Mouse (Mus musculus) forebrain, embryonic 12.5 days (tissue): ENCODE data around the gene Gm20521. TPM values are rescaled to one million over a fixed set of nuclear protein-coding genes. Genes with fewer than 3 reads are reported as not detected.

Experiments used
- ATAC-seq: fragments of 200-750 bp; cut with Nextera tagmentation; 2 replicates; pipeline ENCODE4 v1.8.0; 2017; ENCODE audit warnings: moderate TSS enrichment; ENCODE audit not compliant: low FRiP score
- H3K27ac ChIP-seq: fragments of 300-500 bp; sonication (generic); 2 replicates; pipeline ENCODE4 v1.5.1; 2016; ENCODE audit warnings: mild to moderate bottlenecking
- H3K27me3 ChIP-seq: fragments of 300-500 bp; sonication (generic); 2 replicates; pipeline ENCODE4 v1.6.1; 2016; ENCODE audit warnings: mild to moderate bottlenecking
- H3K36me3 ChIP-seq: fragments of 300-500 bp; sonication (generic); replicated peaks from 2 replicates; pipeline ENCODE4 v1.6.1; 2016; ENCODE audit warnings: mild to moderate bottlenecking
- H3K4me1 ChIP-seq: fragments of 300-500 bp; sonication (generic); 2 replicates; pipeline ENCODE4 v1.6.1; 2016
- H3K4me2 ChIP-seq: fragments of 300-500 bp; sonication (generic); 2 replicates; pipeline ENCODE4 v1.6.1; 2016; ENCODE audit warnings: mild to moderate bottlenecking, moderate library complexity
- H3K4me3 ChIP-seq: fragments of 300-500 bp; sonication (generic); replicated peaks from 2 replicates; pipeline ENCODE4 v1.5.1; 2016; ENCODE audit warnings: mild to moderate bottlenecking
- H3K9ac ChIP-seq: fragments of 300-500 bp; sonication (generic); 2 replicates; pipeline ENCODE4 v1.6.1; 2016; ENCODE audit warnings: mild to moderate bottlenecking
- H3K9me3 ChIP-seq: fragments of 300-500 bp; sonication (generic); 2 replicates; pipeline ENCODE4 v1.6.1; 2016
- WGBS: fragments of 180-500 bp; shearing (Covaris S2); methylation state at CpG from one replicate; pipeline ENCODE4 v1.1.7; 2016; 5-methylcytosine and 5-hydroxymethylcytosine counted together
- polyA plus RNA-seq: library from polyadenylated mRNA; unstranded; fragments of >200 nt; fragmentation: Nextera tagmentation; extraction: Ambion mirVana; gene quantifications from 2 replicates; pipeline ENCODE4 v1.2.1, GENCODE M21; 2016

The Gm20521 gene
- polyA plus RNA-seq, 1 experiment from 2014 or later: not detected

DNA sequence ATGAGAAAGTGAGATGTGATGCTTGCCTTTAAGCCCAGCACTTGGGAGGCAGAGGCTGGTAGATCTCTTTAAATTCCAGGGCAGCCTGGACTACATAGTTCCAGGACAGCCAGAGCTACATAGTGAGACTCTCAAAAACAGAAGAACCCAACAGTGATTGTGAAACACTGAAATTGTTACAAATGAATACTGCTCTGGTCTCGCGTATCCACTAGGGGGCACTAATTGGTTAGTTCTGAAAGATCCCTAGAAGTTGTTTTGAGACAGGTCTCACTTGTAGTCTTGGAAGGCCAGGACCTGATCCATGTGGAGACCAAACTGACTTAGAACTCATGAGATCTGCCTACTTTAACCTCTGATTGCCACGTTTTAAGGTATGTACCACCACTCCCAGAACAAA lies 17.1 kb downstream of the Gm20521 start:
- H3K36me3 ChIP-seq: peaks cover 39% of the 10 kb centered on the region
- ATAC-seq: peak; percentile 50; the same call in 1 of the 2 replicates
- WGBS: 0% methylated on average over 3 of the region's 3 CpGs

DNA sequence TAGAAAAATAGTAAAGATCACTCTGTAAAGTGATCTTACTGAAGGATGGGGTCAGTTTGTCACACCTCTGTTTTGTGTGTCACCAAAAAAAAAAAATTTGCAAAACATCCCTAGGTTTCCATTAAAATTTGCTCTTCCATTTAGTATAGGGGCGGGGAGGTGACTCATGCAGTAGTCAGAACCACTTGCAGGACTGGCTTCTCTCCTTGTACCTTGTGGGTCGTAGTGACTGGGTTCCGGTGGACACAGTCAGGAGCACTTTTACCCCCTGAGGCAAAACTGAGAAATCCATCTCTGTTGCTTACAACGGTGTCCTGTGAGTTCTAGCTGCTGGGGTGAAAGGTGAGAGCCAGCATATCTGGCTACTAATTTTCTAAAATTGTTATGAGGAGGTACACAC lies 20.4 kb downstream of the Gm20521 start:
- peaks cover 40% of the 10 kb centered on the region for H3K36me3 ChIP-seq
- no peak overlapping the region for H3K4me3 ChIP-seq
- ATAC-seq: no peak
- H3K27ac ChIP-seq: no peak overlapping the region
- H3K9me3 ChIP-seq: no peaks in the 10 kb centered on the region
- H3K27me3 ChIP-seq: no peaks in the 10 kb centered on the region
- no peaks in the 10 kb centered on the region for H3K4me1 ChIP-seq
- WGBS: 98% methylated on average over 4 of the region's 4 CpGs
- no peak overlapping the region for H3K4me2 ChIP-seq
- H3K9ac ChIP-seq: no peak overlapping the region

More for the DNA sequence above, 17.1 kb downstream of the Gm20521 start:
- peaks cover 15% of the 10 kb centered on the region for H3K4me1 ChIP-seq
- H3K27me3 ChIP-seq: no peaks in the 10 kb centered on the region
- H3K9me3 ChIP-seq: no peaks in the 10 kb centered on the region
- peak overlapping the region; percentile 6; the same call in 1 of the 2 replicates for H3K27ac ChIP-seq
- no peak overlapping the region for H3K9ac ChIP-seq
- no peak overlapping the region for H3K4me3 ChIP-seq
- no peak overlapping the region for H3K4me2 ChIP-seq

- peaks cover 22% of the 10 kb centered on the region for H3K4me1 ChIP-seq
- H3K4me2 ChIP-seq: no peak overlapping the region
- no peak overlapping the region for H3K27ac ChIP-seq
- peaks cover 48% of the 10 kb centered on the region for H3K36me3 ChIP-seq
- no peaks in the 10 kb centered on the region for H3K9me3 ChIP-seq
- WGBS: 92% methylated on average over 7 of the region's 7 CpGs
- H3K9ac ChIP-seq: no peak overlapping the region
- no peak for ATAC-seq
- H3K27me3 ChIP-seq: no peaks in the 10 kb centered on the region
- no peak overlapping the region for H3K4me3 ChIP-seq
Measured at GRCm38 (mm10) chr14:54908682-54909081, 25.4 kb downstream of the Gm20521 start.

DNA sequence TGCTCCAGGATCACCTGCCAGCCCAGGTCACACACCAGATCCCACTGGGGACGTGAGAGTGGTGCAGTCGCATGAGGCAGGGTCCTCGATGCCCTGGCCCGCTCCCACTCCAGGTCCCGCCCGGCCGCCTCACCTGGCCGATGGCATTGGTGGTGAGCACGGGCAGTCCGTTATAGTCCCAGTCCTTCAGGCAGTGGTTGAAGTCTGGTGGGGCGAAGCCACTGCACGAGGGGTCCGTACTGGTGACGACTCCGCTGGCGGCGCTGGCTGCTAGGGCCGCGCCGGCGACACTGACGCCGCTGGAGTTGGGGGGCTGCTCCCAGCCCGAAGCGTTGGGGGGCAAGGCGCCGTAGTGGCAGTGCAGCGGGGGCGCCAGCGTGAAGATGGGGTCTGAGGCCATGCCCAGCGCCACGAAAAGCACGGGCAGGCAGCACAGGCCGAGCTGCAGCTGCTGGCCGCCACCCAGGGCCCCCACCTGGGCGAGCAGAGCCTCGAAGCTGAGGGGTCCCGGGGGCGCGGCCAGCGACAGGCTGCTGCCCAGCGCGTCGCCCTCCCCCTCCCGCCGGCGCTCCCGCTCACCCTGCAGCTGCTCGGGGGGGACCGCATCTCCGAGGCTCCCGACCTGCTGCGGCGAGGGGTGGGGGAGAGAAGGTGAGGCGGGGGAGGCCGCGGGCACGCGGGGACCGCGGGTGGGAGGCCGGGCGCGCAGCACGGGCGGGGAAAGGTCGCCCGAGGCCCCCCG lies 29.0 kb downstream of the Gm20521 start:
- H3K27me3 ChIP-seq: no peaks in the 10 kb centered on the region
- peak overlapping the region; percentile 98 for H3K4me2 ChIP-seq
- H3K36me3 ChIP-seq: peaks cover 46% of the 10 kb centered on the region
- peak overlapping the region; percentile 97 for H3K4me3 ChIP-seq
- ATAC-seq: peak; percentile 69
- no peaks in the 10 kb centered on the region for H3K9me3 ChIP-seq
- peak overlapping the region; percentile 98 for H3K9ac ChIP-seq
- H3K4me1 ChIP-seq: peaks cover 24% of the 10 kb centered on the region
- H3K27ac ChIP-seq: peak overlapping the region; percentile 89
- WGBS: 2% methylated on average over 55 of the region's 69 CpGs

GRCm38 (mm10) chr14:54912886-54913285 lies 29.6 kb downstream of the Gm20521 start, which contains the start of gene Slc22a17:
Gene Slc22a17, minus strand, starts transcription at chr14:54913132.
- H3K9ac ChIP-seq: peak within 1 kb of the TSS; percentile 98
- H3K4me2 ChIP-seq: peak within 1 kb of the TSS; percentile 98
- H3K36me3 ChIP-seq: peaks cover 46% of the 10 kb centered on the region
- H3K4me1 ChIP-seq: peaks cover 24% of the 10 kb centered on the region
- WGBS: 0% methylated on average over 28 of the region's 28 CpGs
- peak within 1 kb of the TSS; percentile 97 for H3K4me3 ChIP-seq
- peak within 1 kb of the TSS; percentile 89 for H3K27ac ChIP-seq
- no peaks in the 10 kb centered on the region for H3K27me3 ChIP-seq
- no peaks in the 10 kb centered on the region for H3K9me3 ChIP-seq
- peak; percentile 95 for ATAC-seq

DNA sequence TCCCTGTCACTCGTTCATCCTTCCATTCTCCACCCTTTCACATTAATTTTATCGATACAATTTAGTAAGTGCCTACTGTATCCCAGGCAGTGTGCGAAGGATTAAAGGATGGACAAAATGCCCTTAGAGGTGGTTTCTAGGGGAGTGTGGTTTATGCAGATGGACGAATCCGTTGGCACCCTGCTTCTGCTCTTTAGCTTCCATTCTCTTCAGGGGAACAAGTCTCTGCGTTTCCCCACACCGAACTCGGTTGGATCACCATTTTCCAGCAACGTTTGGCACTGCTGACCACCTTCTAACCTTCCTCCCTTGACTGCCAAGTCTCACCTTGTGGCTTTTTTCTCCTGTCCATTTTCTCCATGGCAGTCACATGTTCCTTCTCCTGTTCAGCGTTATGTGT lies 30.1 kb downstream of the Gm20521 start:
- peak; percentile 43 for ATAC-seq
- peaks cover 44% of the 10 kb centered on the region for H3K36me3 ChIP-seq
- H3K4me2 ChIP-seq: peak overlapping the region; percentile 98
- H3K4me1 ChIP-seq: peaks cover 24% of the 10 kb centered on the region
- H3K9me3 ChIP-seq: no peaks in the 10 kb centered on the region
- H3K27me3 ChIP-seq: no peaks in the 10 kb centered on the region
- H3K4me3 ChIP-seq: peak overlapping the region; percentile 97
- 19% methylated on average over 10 of the region's 10 CpGs for WGBS
- peak overlapping the region; percentile 89; the same call in 1 of the 2 replicates for H3K27ac ChIP-seq
- peak overlapping the region; percentile 98 for H3K9ac ChIP-seq

DNA sequence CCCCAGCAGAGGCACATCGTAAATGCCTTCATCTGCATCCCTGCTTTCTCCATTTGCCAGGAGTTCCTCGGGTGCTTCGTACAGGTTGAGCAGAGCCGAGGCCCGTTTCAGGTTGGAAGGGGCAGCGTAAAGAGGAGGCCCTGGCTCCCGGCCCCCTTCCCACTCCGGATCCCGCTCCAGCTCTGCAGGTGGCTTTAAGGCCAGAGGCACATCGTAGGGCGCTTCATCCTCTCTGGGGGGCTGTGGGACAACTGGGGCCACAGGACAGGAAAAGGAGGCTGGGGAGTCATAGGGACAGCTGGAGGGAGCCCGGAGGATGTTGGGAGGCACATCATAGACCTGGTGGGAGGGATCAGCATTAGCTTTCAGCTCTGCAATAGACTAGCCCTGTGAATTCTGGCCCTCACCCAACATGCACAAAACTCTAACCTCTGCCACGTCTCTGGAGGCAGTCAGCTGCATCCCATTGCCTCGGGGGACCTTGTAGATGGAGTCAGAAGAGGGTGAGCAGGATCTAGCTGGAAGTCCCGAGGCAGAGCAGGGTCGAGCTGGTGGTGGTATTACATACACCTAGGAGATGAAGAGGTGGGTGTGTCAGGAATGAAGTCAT lies 36.9 kb downstream of the Gm20521 start:
- Histone ChIP-seq H3K4me2 (no peak overlapping the region), H3K9ac (no peak overlapping the region), H3K9me3 (peaks cover 17% of the 10 kb centered on the region), H3K4me3 (no peak overlapping the region), H3K36me3 (peaks cover 72% of the 10 kb centered on the region), H3K27ac (no peak overlapping the region), H3K4me1 (peaks cover 18% of the 10 kb centered on the region), H3K27me3 (no peaks in the 10 kb centered on the region)
- WGBS: 96% methylated on average over 16 of the region's 16 CpGs
- ATAC-seq: no peak

DNA sequence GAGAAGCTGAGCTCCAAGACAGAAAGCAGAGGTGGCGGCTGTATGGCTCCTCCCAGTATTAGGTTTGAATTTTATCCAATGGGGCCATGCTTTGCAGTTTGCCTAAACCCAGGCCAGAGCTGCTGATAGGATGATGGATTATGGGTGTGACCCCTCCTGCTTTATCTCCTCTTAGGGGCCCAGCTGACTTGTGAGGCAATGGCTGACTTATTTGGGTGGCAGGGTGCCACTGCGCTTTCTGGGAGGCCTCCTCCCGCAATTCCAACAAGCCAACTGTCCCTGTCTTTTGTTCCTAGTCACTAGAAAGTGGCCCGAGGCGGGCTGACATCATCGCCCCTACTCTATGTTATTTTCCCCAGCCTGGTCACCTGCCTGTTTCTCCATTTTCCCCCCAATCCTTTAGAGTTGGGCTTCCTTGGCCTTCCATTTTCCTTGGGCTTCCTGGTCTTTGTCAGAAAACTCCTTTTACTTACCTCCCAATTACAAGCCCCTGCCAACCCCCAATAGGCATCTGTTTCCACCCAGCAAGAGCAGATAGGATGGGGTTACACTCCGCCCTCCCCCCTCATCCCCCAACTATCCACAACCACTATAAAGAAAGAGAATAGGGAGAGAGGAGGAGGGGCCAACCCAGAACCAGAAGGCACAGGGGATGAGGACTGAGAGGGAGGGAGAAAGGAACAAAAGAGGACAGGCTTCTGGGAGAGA lies 41.6 kb downstream of the Gm20521 start:
- Histone ChIP-seq H3K27me3 (no peaks in the 10 kb centered on the region), H3K4me2 (peak overlapping the region; percentile 81), H3K36me3 (peaks cover 31% of the 10 kb centered on the region), H3K9ac (peak overlapping the region; percentile 85), H3K4me3 (peak overlapping the region; percentile 52), H3K9me3 (peaks cover 17% of the 10 kb centered on the region), H3K27ac (peak overlapping the region; percentile 98), H3K4me1 (peaks cover 39% of the 10 kb centered on the region)
- ATAC-seq: peak; percentile 75
- 3% methylated on average over 7 of the region's 7 CpGs for WGBS

GRCm38 (mm10) chr14:54925349-54926342 lies 42.4 kb downstream of the Gm20521 start, which contains the start of gene Efs:
Gene Efs, minus strand, starts transcription at chr14:54926126.
- peak within 1 kb of the TSS; percentile 98 for H3K27ac ChIP-seq
- peak within 1 kb of the TSS; percentile 85 for H3K9ac ChIP-seq
- WGBS: 2% methylated on average over 57 of the region's 57 CpGs
- ATAC-seq: peak; percentile 52
- peak within 1 kb of the TSS; percentile 81 for H3K4me2 ChIP-seq
- H3K9me3 ChIP-seq: peaks cover 16% of the 10 kb centered on the region
- H3K36me3 ChIP-seq: peaks cover 22% of the 10 kb centered on the region
- H3K27me3 ChIP-seq: 0 out of 2 replicates have a peak, but pooled peaks cover 3% of the 10 kb centered on the region
- peak within 1 kb of the TSS; percentile 52 for H3K4me3 ChIP-seq
- peaks cover 46% of the 10 kb centered on the region for H3K4me1 ChIP-seq

DNA sequence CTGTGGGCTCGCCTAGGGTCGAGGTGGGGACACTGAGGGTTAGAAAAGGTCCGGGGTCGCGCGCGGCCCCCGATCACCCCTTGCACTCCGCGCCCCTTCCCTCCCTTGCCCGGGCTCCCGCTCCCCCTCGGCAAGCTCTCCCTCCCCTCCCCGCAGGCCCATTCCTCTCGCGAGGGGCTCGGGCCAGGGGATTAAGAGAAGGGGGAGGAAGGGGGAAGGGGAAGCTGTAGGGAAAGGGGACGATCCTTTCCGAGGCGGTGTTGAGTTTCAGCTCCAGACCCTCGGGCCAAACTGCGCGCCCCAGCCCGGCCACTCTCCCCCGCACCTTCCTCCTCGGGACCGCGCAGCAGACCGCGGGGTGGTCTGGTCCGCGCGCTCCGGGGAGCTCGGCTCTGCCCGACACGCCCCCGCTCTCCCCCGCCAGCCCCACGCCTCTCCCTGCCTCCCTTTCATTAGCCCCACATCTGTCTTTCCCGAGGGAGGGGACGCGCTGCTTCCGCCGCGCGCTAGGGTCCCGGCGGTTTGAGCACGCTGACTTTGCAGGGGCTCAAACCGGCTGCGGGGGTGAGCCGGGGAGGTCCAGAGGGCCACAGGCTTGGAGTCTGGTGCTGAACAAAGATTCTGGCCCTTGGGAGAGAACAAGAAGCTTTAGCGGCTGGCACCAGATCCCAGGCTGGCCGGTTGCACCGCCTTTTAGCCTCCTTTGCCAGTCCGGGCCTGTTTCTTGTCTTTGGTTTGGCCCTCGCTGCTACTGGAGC lies 43.3 kb downstream of the Gm20521 start:
- peak; percentile 80 for ATAC-seq
- Histone ChIP-seq H3K9ac (peak overlapping the region; percentile 85), H3K36me3 (peaks cover 13% of the 10 kb centered on the region), H3K4me2 (peak overlapping the region; percentile 81), H3K27ac (peak overlapping the region; percentile 98), H3K4me3 (peak overlapping the region; percentile 52), H3K4me1 (peaks cover 46% of the 10 kb centered on the region), H3K27me3 (0 out of 2 replicates have a peak, but pooled peaks cover 3% of the 10 kb centered on the region), H3K9me3 (peaks cover 7% of the 10 kb centered on the region)
- under 1% methylated on average over 53 of the region's 58 CpGs for WGBS

DNA sequence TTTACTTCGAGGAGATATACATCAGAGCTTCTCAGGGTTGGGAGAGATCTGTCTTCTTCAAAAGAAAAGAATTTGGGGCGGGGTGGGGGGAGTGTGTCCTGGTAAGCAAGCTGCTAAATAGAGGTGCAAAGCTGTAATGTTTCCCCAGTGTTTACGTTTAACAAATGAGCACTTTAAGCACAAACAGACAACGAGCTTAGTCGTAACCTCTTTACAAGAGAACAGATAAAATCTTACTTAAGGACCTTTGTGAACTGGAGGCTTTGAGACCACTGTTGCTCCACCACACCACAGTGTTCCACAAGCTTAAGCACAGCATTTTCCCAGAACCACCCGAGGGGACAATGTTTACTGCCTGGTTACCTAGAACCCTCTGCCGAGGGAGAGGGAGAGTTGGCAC lies 44.1 kb downstream of the Gm20521 start:
- no peak for ATAC-seq
- H3K36me3 ChIP-seq: peaks cover 6% of the 10 kb centered on the region
- WGBS: 12% methylated on average over 7 of the region's 7 CpGs

More for the DNA sequence above, 44.1 kb downstream of the Gm20521 start:
- H3K4me2 ChIP-seq: peak overlapping the region; percentile 81
- H3K27ac ChIP-seq: peak overlapping the region; percentile 98
- peak overlapping the region; percentile 85 for H3K9ac ChIP-seq
- H3K4me1 ChIP-seq: peaks cover 46% of the 10 kb centered on the region
- 0 out of 2 replicates have a peak, but pooled peaks cover 3% of the 10 kb centered on the region for H3K27me3 ChIP-seq
- H3K9me3 ChIP-seq: no peaks in the 10 kb centered on the region
- peak overlapping the region; percentile 52 for H3K4me3 ChIP-seq
